Mouse (Mus musculus) layer of hippocampus, postnatal 25 days (tissue): ENCODE measurements around the gene Gimap1. TPM values are rescaled to one million over a fixed set of nuclear protein-coding genes. Genes with fewer than 3 reads are reported as not detected.

ENCODE experiments used
- DNase-seq, 2 experiments: peaks; one replicate each; pipeline ENCODE4 v3.0.0; 2022; ENCODE audit warnings: mixed read lengths in 2 of 2, low spot score in 1 of 2; ENCODE audit errors: extremely low spot score in 1 of 2
- total RNA-seq, 2 experiments: library from RNA; stranded (reverse); gene quantifications; 2 replicates each; pipeline ENCODE4 v1.2.3; 2021

The Gimap1 gene
- total RNA-seq, 2 experiments from 2014 or later: 2.0 to 2.6 TPM

- DNase-seq: no peak
Observed at GRCm38 (mm10) chr6:48787867-48788266, 49.0 kb downstream of the Gimap1 start.

Other genes starting within 250 kb of the Gimap1 start
- 100 to 1,000 TPM; 454 to 498 TPM for gene Atp6v0e2, start 201.4 kb upstream of the Gimap1 start, total RNA-seq
- gene Lrrc61, start 184.3 kb upstream of the Gimap1 start, total RNA-seq: 10 to 100 TPM; 34.8 to 39.0 TPM
- gene Rarres2, start 166.3 kb upstream of the Gimap1 start, total RNA-seq: 10 to 100 TPM; 15.1 to 16.5 TPM
- not detected for gene Gm45021, start 149.4 kb upstream of the Gimap1 start, total RNA-seq
- 10 to 100 TPM; 40.4 to 46.9 TPM for gene Repin1, start 145.2 kb upstream of the Gimap1 start, total RNA-seq
- not detected for gene Gm44965, start 145.1 kb upstream of the Gimap1 start, total RNA-seq
- 1 to 10 TPM; 7.4 to 7.6 TPM for gene Zfp775, start 137.0 kb upstream of the Gimap1 start, total RNA-seq
- gene AI854703, start 112.3 kb upstream of the Gimap1 start, total RNA-seq: 10 to 100 TPM; 12.7 to 14.4 TPM
- gene Gimap8, start 91.8 kb upstream of the Gimap1 start, total RNA-seq: under 1 TPM; 0.64 to 0.66 TPM
- gene Gimap9, start 62.9 kb upstream of the Gimap1 start, total RNA-seq: under 1 TPM in 1 of 2 experiments, not detected in 1; 0.64 TPM
- not detected for gene Gimap4, start 54.5 kb upstream of the Gimap1 start, total RNA-seq
- 1 to 10 TPM; 4.9 to 5.2 TPM for gene Gimap6, start 30.8 kb upstream of the Gimap1 start, total RNA-seq
- 1 to 10 TPM in 1 of 2 experiments, not detected in 1; 1.1 TPM for gene Gm28053, start 20.4 kb upstream of the Gimap1 start, total RNA-seq
- not detected for gene Gimap7, start 20.4 kb upstream of the Gimap1 start, total RNA-seq
- 1 to 10 TPM in 1 of 2 experiments, under 1 TPM in 1; 0.71 to 1.0 TPM for gene Gimap5, start 7.1 kb downstream of the Gimap1 start, total RNA-seq
- gene Gimap3, start 31.8 kb downstream of the Gimap1 start, total RNA-seq: not detected
- gene Tmem176a, start 101.9 kb downstream of the Gimap1 start, total RNA-seq: 10 to 100 TPM; 22.8 to 26.9 TPM
- 10 to 100 TPM; 54.9 to 64.9 TPM for gene Tmem176b, start 102.4 kb downstream of the Gimap1 start, total RNA-seq
- not detected for gene Aoc1, start 133.8 kb downstream of the Gimap1 start, total RNA-seq
- not detected for gene 1600015I10Rik, start 190.8 kb downstream of the Gimap1 start, total RNA-seq
- gene Doxl2, start 235.9 kb downstream of the Gimap1 start, total RNA-seq: not detected
- not detected for gene Svs1, start 247.8 kb downstream of the Gimap1 start, total RNA-seq